Mouse (Mus musculus) embryonic stem cell, embryonic (primary cell): ENCODE data around the gene Zranb3.
"Not testable (repeated sequence)": the region's sequence is repeated elsewhere in the genome, so short reads cannot be mapped to it uniquely, and the experiment has no call there.

Experiments
- CTCF ChIA-PET, 4 experiments: fragments of 300-600 bp in 2 of 4; fragments of 350-600 bp in 2 of 4; sonication (Branson Sonifier 250); formaldehyde crosslinking; loops; one replicate each; lab custom pipeline; 2022; ENCODE audit warnings: inconsistent platforms in 2 of 4; lab: Charles Lee
- POLR2A ChIA-PET, 4 experiments: fragments of 300-600 bp in 2 of 4; fragments of 350-600 bp in 2 of 4; sonication (Branson Sonifier 250); formaldehyde crosslinking; loops; one replicate each; lab custom pipeline; 2022; ENCODE audit warnings: antibody characterized with exemption in 4 of 4, inconsistent platforms in 1 of 4; lab: Charles Lee

The Zranb3 gene

GRCm38 (mm10) chr1:128009751-128010150 lies 93.1 kb downstream of the Zranb3 start:
- CTCF ChIA-PET: no interaction called here
- POLR2A ChIA-PET: interaction anchor here in 1 of 4 experiments (1.2 kb wide), 1 partner anchor 9 kb away, joined by 5 read pairs; no protein-coding TSS in a partner anchor

GRCm38 (mm10) chr1:128006042-128006600 lies 96.7 kb downstream of the Zranb3 start:
- POLR2A ChIA-PET, CTCF ChIA-PET: not testable (repeated sequence)

- POLR2A ChIA-PET: interaction anchor here in 1 of 4 experiments (1.3 kb wide), 2 partner anchors 17 to 38 kb away, joined by 3 read pairs; no protein-coding TSS in a partner anchor
- CTCF ChIA-PET: no interaction called here
Observed at GRCm38 (mm10) chr1:128004371-128004720, 98.5 kb downstream of the Zranb3 start.

GRCm38 (mm10) chr1:128003712-128004370 lies 99.0 kb downstream of the Zranb3 start:
- CTCF ChIA-PET: no interaction called here
- POLR2A ChIA-PET: interaction anchor here in 1 of 4 experiments (1.3 kb wide), 2 partner anchors 16 to 38 kb away, joined by 3 read pairs; no protein-coding TSS in a partner anchor

- CTCF ChIA-PET: no interaction called here
- POLR2A ChIA-PET: interaction anchor here in 2 of 4 experiments (0.8 to 4.0 kb wide), 9 partner anchors 12 to 357 kb away, joined by 3 to 15 read pairs (median 3); partner anchors contain the start of gene Mcm6 (in 1 of the 2)
Observed at GRCm38 (mm10) chr1:128002159-128002558, 100.7 kb downstream of the Zranb3 start.

GRCm38 (mm10) chr1:128000931-128001330 lies 101.9 kb downstream of the Zranb3 start:
- CTCF ChIA-PET: interaction anchor here in 2 of 4 experiments (1.0 to 1.2 kb wide), 3 partner anchors 10 to 173 kb away, joined by 3 read pairs; no protein-coding TSS in a partner anchor
- POLR2A ChIA-PET: interaction anchor here in 3 of 4 experiments (0.6 to 4.0 kb wide), 15 partner anchors 8 to 359 kb away, joined by 3 to 15 read pairs (median 4); partner anchors contain the start of genes Ccnt2 (in 1 of the 3), Mcm6 (in 1 of the 3) and Rab3gap1 (in 1 of the 3)

- CTCF ChIA-PET: no interaction called here
- POLR2A ChIA-PET: no interaction called here
Observed at GRCm38 (mm10) chr1:127993892-127994291, 109.0 kb downstream of the Zranb3 start.

- POLR2A ChIA-PET: interaction anchor here in 3 of 4 experiments (0.7 to 3.1 kb wide), 8 partner anchors 10 to 113 kb away, joined by 3 to 15 read pairs (median 3); partner anchors contain the start of genes R3hdm1 (in 1 of the 3) and Zranb3 (in 1 of the 3)
- CTCF ChIA-PET: interaction anchor here (0.5 to 1.3 kb wide), 6 partner anchors 10 to 62 kb away, joined by 3 read pairs; no protein-coding TSS in a partner anchor
Observed at GRCm38 (mm10) chr1:127989876-127990731, 112.7 kb downstream of the Zranb3 start.

GRCm38 (mm10) chr1:127989387-127989786 lies 113.5 kb downstream of the Zranb3 start:
- ChIA-PET POLR2A (interaction anchor here in 2 of 4 experiments (0.6 to 3.1 kb wide), 3 partner anchors 9 to 12 kb away, joined by 3 to 15 read pairs (median 3); no protein-coding TSS in a partner anchor), CTCF (interaction anchor here in 1 of 4 experiments (0.6 kb wide), 1 partner anchor 470 kb away, joined by 3 read pairs; no protein-coding TSS in a partner anchor)

GRCm38 (mm10) chr1:127988246-127988645 lies 114.6 kb downstream of the Zranb3 start:
- CTCF ChIA-PET: interaction anchor here in 2 of 4 experiments (0.6 kb wide), 2 partner anchors 13 to 315 kb away, joined by 3 to 6 read pairs; no protein-coding TSS in a partner anchor
- POLR2A ChIA-PET: interaction anchor here in 3 of 4 experiments (0.7 to 1.3 kb wide), 5 partner anchors 16 to 187 kb away, joined by 3 to 4 read pairs (median 3); partner anchors contain the start of gene Rab3gap1 (in 1 of the 3)

GRCm38 (mm10) chr1:127985391-127985790 lies 117.5 kb downstream of the Zranb3 start:
- POLR2A ChIA-PET: interaction anchor here in 1 of 4 experiments (1.3 kb wide), 1 partner anchor 36 kb away, joined by 3 read pairs; no protein-coding TSS in a partner anchor

GRCm38 (mm10) chr1:127983274-127983993 lies 119.4 kb downstream of the Zranb3 start:
- ChIA-PET CTCF (no interaction called here), POLR2A (interaction anchor here in 1 of 4 experiments (0.7 kb wide), 1 partner anchor 19 kb away, joined by 3 read pairs; no protein-coding TSS in a partner anchor)

More at GRCm38 (mm10) chr1:127985391-127985790, 117.5 kb downstream of the Zranb3 start:
- CTCF ChIA-PET: no interaction called here

- CTCF ChIA-PET: no interaction called here
- POLR2A ChIA-PET: no interaction called here
Observed at GRCm38 (mm10) chr1:127982268-127982667, 120.6 kb downstream of the Zranb3 start.

GRCm38 (mm10) chr1:127980911-127981559 lies 121.8 kb downstream of the Zranb3 start:
- CTCF ChIA-PET: interaction anchor here in 1 of 4 experiments (0.6 to 0.7 kb wide), 2 partner anchors 14 to 153 kb away, joined by 3 read pairs; no protein-coding TSS in a partner anchor
- POLR2A ChIA-PET: interaction anchor here in 1 of 4 experiments (1.0 kb wide), 1 partner anchor 8 kb away, joined by 3 read pairs; no protein-coding TSS in a partner anchor

GRCm38 (mm10) chr1:127978125-127978524 lies 124.7 kb downstream of the Zranb3 start:
- POLR2A ChIA-PET: no interaction called here
- CTCF ChIA-PET: no interaction called here

GRCm38 (mm10) chr1:127976106-127976505 lies 126.7 kb downstream of the Zranb3 start:
- CTCF ChIA-PET: no interaction called here
- POLR2A ChIA-PET: no interaction called here

- POLR2A ChIA-PET: no interaction called here
- CTCF ChIA-PET: no interaction called here
Observed at GRCm38 (mm10) chr1:127975676-127976075, 127.2 kb downstream of the Zranb3 start.
